Mouse (Mus musculus) heart, postnatal 0 days (tissue): Measurements from ENCODE around the gene Gm4779.

Experiments used
- CTCF ChIP-seq: IDR thresholded peaks from 2 replicates; pipeline ENCODE4 v1.5.1; 2016; ENCODE audit warnings: antibody characterized with exemption, control low read depth, low read depth
- EP300 ChIP-seq: IDR thresholded peaks from 2 replicates; pipeline ENCODE4 v1.6.1; 2016; ENCODE audit warnings: antibody characterized with exemption, low read depth

DNA sequence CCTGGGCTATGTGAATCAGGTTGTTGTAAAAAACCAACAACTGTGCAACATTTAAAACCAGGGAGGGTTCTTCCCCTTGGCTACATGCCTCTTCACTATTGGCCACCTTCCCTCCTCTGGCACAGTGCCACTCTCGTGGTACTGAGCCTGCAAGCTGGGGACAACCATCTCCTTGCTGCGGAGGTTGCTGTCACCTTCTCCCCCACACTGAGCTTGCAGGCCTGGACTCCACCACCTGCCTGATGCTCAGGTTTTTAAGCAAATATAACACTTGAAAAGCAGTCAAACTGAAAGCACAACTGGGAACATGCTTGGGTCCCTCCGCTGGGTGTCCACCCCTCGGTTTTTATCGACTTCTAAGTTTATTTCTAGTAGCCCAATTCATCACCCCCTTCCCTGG lies 39.7 kb downstream of the Gm4779 start:
- TF ChIP-seq EP300 (no peak), CTCF (no peak)
